Mouse (Mus musculus) ES-E14 (cell line): ENCODE results near the gene Ccdc130. TPM values are rescaled to one million over a fixed set of nuclear protein-coding genes. Genes with fewer than 3 reads are reported as not detected.

Experiments used
- DNase-seq: peaks from one replicate; pipeline ENCODE4 v3.0.0-alpha.2; 2013; ENCODE audit warnings: low read depth, low spot score
- H3K27ac ChIP-seq: 2 replicates; pipeline ENCODE4 v1.5.1; 2012; ENCODE audit warnings: low read depth, mild to moderate bottlenecking, low read length, moderate library complexity, mixed read lengths; ENCODE audit not compliant: poor library complexity, insufficient read depth, severe bottlenecking
- H3K36me3 ChIP-seq: 2 replicates; pipeline ENCODE4 v1.6.1; 2012; ENCODE audit warnings: mild to moderate bottlenecking, low read length, moderate library complexity, mixed read lengths; ENCODE audit not compliant: control insufficient read depth, poor library complexity, insufficient read depth, severe bottlenecking
- H3K4me1 ChIP-seq, 2 experiments: fragments of 150-350 bp in 1 of 2; sonication (generic) in 1 of 2; 2 replicates each; pipeline ENCODE4 v1.6.1; 2012; ENCODE audit warnings: low read length in 2 of 2, mild to moderate bottlenecking in 1 of 2, mixed read lengths in 1 of 2; ENCODE audit not compliant: control insufficient read depth in 2 of 2, insufficient read depth in 2 of 2, poor library complexity in 1 of 2
- H3K4me3 ChIP-seq, 2 experiments: fragments of 150-350 bp in 1 of 2; sonication (generic) in 1 of 2; 2 replicates each; pipeline ENCODE4 v1.5.1; 2012; ENCODE audit warnings: low read length in 2 of 2, low read depth in 1 of 2, mild to moderate bottlenecking in 1 of 2, mixed read lengths in 1 of 2; ENCODE audit not compliant: insufficient read depth in 1 of 2, poor library complexity in 1 of 2, severe bottlenecking in 1 of 2
- H3K9ac ChIP-seq: 2 replicates; pipeline ENCODE4 v1.6.1; 2012; ENCODE audit warnings: low read depth, mild to moderate bottlenecking, low read length, mixed read lengths; ENCODE audit not compliant: poor library complexity, insufficient read depth, severe bottlenecking
- H3K9me3 ChIP-seq: fragments of 150-350 bp; sonication (generic); 2 replicates; pipeline ENCODE4 v1.6.1; 2012; ENCODE audit warnings: low read depth, mild to moderate bottlenecking, low read length; ENCODE audit not compliant: control insufficient read depth, insufficient read depth
- CHD2 ChIP-seq: IDR thresholded peaks from 2 replicates; pipeline ENCODE4 v1.6.1; 2014; ENCODE audit warnings: mild to moderate bottlenecking, low read depth, low read length, inconsistent platforms
- HCFC1 ChIP-seq: IDR thresholded peaks from 2 replicates; pipeline ENCODE4 v1.6.1; 2012; ENCODE audit warnings: low read length, inconsistent platforms, borderline replicate concordance; ENCODE audit not compliant: insufficient read depth
- MAFK ChIP-seq: IDR thresholded peaks from 2 replicates; pipeline ENCODE4 v1.6.1; 2014; ENCODE audit warnings: mild to moderate bottlenecking, low read depth, low read length, inconsistent platforms; ENCODE audit not compliant: insufficient read depth
- ZC3H11A ChIP-seq: IDR thresholded peaks from 2 replicates; pipeline ENCODE4 v1.6.1; 2012; ENCODE audit warnings: low read depth, mild to moderate bottlenecking, inconsistent platforms, low read length, borderline replicate concordance
- ZNF384 ChIP-seq: IDR thresholded peaks from 2 replicates; pipeline ENCODE4 v1.6.1; 2012; ENCODE audit warnings: low read depth, low read length, inconsistent platforms
- in situ Hi-C, 2 experiments: fragments of 600-800 bp; cut with MboI; formaldehyde crosslinking; loops; one replicate each; pipeline ENCODE4 v1.15.1; 2025; ENCODE audit warnings: low sequenced_read_pairs in 2 of 2, inconsistent platforms in 1 of 2; ENCODE audit not compliant: unreplicated experiment in 2 of 2
- total RNA-seq: library from RNA; depleted of rRNA; stranded (reverse); fragments of 300-350 nt; gene quantifications from 2 replicates; pipeline ENCODE4 v1.2.3, GENCODE M21; 2012

The Ccdc130 gene
- total RNA-seq, 1 experiment, result 14.9 TPM

GRCm38 (mm10) chr8:84241821-84242220 is 28.4 kb downstream of the Ccdc130 start:
- no peak for DNase-seq
- Histone ChIP-seq H3K4me3 (no peak overlapping the region), H3K9ac (no peak overlapping the region), H3K9me3 (no peaks in the 10 kb centered on the region), H3K27ac (no peak overlapping the region), H3K4me1 (peaks cover 6 to 7% of the 10 kb centered on the region in 2 experiments), H3K36me3 (peaks cover 19% of the 10 kb centered on the region)
- TF ChIP-seq ZNF384 (no peak), CHD2 (no peak), ZC3H11A (no peak), MAFK (no peak), HCFC1 (no peak)
- in situ Hi-C loops, result no loop called here

- no peaks in the 10 kb centered on the region for H3K9me3 ChIP-seq
- H3K4me1 ChIP-seq, result peaks cover 6 to 8% of the 10 kb centered on the region in 2 experiments
- no peak overlapping the region for H3K4me3 ChIP-seq
- no peak overlapping the region for H3K27ac ChIP-seq
- H3K9ac ChIP-seq, result no peak overlapping the region
- in situ Hi-C loops, result no loop called here
- no peak for TF ChIP-seq ZC3H11A
- no peak for TF ChIP-seq CHD2
- TF ChIP-seq MAFK, result no peak
- TF ChIP-seq HCFC1, result no peak
- no peak for TF ChIP-seq ZNF384
- DNase-seq, result no peak
- H3K36me3 ChIP-seq, result peaks cover 12% of the 10 kb centered on the region
Observed at GRCm38 (mm10) chr8:84241167-84241566, 29.0 kb downstream of the Ccdc130 start.

- in situ Hi-C loops, result no loop called here
- H3K36me3 ChIP-seq, result 0 out of 2 replicates have a peak, but pooled peaks cover 2% of the 10 kb centered on the region
- H3K27ac ChIP-seq, result peak overlapping the region; percentile 66
- H3K9me3 ChIP-seq, result no peaks in the 10 kb centered on the region
- peak overlapping the region; percentile 57 to 72 for H3K4me3 ChIP-seq
- peak overlapping the region; percentile 65; the same call in 1 of the 2 replicates for H3K9ac ChIP-seq
- no peak for TF ChIP-seq HCFC1
- no peak for TF ChIP-seq MAFK
- TF ChIP-seq ZNF384, result no peak
- no peak for TF ChIP-seq CHD2
- peaks cover 6 to 10% of the 10 kb centered on the region in 2 experiments for H3K4me1 ChIP-seq
- no peak for DNase-seq
Observed at GRCm38 (mm10) chr8:84237542-84238229, 32.5 kb downstream of the Ccdc130 start.

GRCm38 (mm10) chr8:84236998-84237473 is 33.1 kb downstream of the Ccdc130 start, which contains the start of gene Zswim4:
Gene Zswim4 (minus strand): TSS chr8:84237055.
- TF ChIP-seq ZC3H11A, result no peak
- no peak for TF ChIP-seq MAFK
- TF ChIP-seq CHD2, result peak; percentile 98
- peak; percentile 99 for DNase-seq
- Histone ChIP-seq H3K27ac (peak within 1 kb of the TSS; percentile 66), H3K9ac (peak within 1 kb of the TSS; percentile 90), H3K4me3 (peak within 1 kb of the TSS; percentile 87 to 88), H3K9me3 (no peaks in the 10 kb centered on the region), H3K36me3 (0 out of 2 replicates have a peak, but pooled peaks cover 2% of the 10 kb centered on the region), H3K4me1 (peaks cover 6 to 10% of the 10 kb centered on the region in 2 experiments)
- in situ Hi-C loops, result no loop called here
